Mouse (Mus musculus) stomach, postnatal 0 days (tissue): ENCODE data around the gene Gm21394. TPM values are rescaled to one million over a fixed set of nuclear protein-coding genes. Genes with fewer than 3 reads are reported as not detected.
"Not testable (repeated sequence)": the region's sequence is repeated elsewhere in the genome, so short reads cannot be mapped to it uniquely, and the experiment has no call there.

Experiments used
- ATAC-seq: fragments of 200-750 bp; cut with Nextera tagmentation; 2 replicates; pipeline ENCODE4 v1.8.0; 2017; ENCODE audit not compliant: low FRiP score, low TSS enrichment
- DNase-seq: peaks from one replicate; pipeline ENCODE4 v3.0.0-alpha.2; 2016; ENCODE audit warnings: low spot score
- H3K27ac ChIP-seq: fragments of 300-500 bp; sonication (generic); replicated peaks from 2 replicates; pipeline ENCODE4 v1.5.1; 2014; ENCODE audit warnings: mild to moderate bottlenecking, control low read depth
- H3K27me3 ChIP-seq: fragments of 300-500 bp; sonication (generic); 2 replicates; pipeline ENCODE4 v1.6.1; 2014; ENCODE audit warnings: low read length; ENCODE audit not compliant: control insufficient read depth, insufficient read depth
- H3K36me3 ChIP-seq: fragments of 300-500 bp; sonication (generic); 2 replicates; pipeline ENCODE4 v1.6.1; 2014; ENCODE audit warnings: low read length, mixed read lengths; ENCODE audit not compliant: control insufficient read depth, insufficient read depth
- H3K4me1 ChIP-seq: fragments of 300-500 bp; sonication (generic); replicated peaks from 2 replicates; pipeline ENCODE4 v1.6.1; 2014; ENCODE audit warnings: antibody characterized with exemption; ENCODE audit not compliant: control insufficient read depth, insufficient read depth
- H3K4me2 ChIP-seq: fragments of 300-500 bp; sonication (generic); replicated peaks from 2 replicates; pipeline ENCODE4 v1.6.1; 2014; ENCODE audit warnings: low read depth, mild to moderate bottlenecking, control low read depth, moderate library complexity
- H3K4me3 ChIP-seq: fragments of 300-500 bp; sonication (generic); 2 replicates; pipeline ENCODE4 v1.5.1; 2014; ENCODE audit warnings: low read depth, low read length, control low read depth
- H3K9ac ChIP-seq: fragments of 300-500 bp; sonication (generic); 2 replicates; pipeline ENCODE4 v1.6.1; 2014; ENCODE audit warnings: mild to moderate bottlenecking, low read length, control low read depth, mixed read lengths
- H3K9me3 ChIP-seq: fragments of 300-500 bp; sonication (generic); 2 replicates; pipeline ENCODE4 v1.6.1; 2016; ENCODE audit warnings: low read length; ENCODE audit not compliant: control insufficient read depth
- WGBS: fragments of 180-500 bp; shearing (Covaris S2); extraction: QIAGEN DNeasy Blood & Tissue Kit; methylation state at CpG from one replicate; pipeline ENCODE4 v1.1.7; 2014; 5-methylcytosine and 5-hydroxymethylcytosine counted together
- polyA plus RNA-seq: library from polyadenylated mRNA; unstranded; fragments of >200 nt; fragmentation: Nextera tagmentation; extraction: Ambion mirVana; gene quantifications from 2 replicates; pipeline ENCODE4 v1.2.1, GENCODE M21; 2015

Gene Gm21394
- polyA plus RNA-seq: not detected in 2 replicates

GRCm38 (mm10) chrY:84564807-84565206, at the start of gene Gm21394:
Gene Gm21394 (minus strand): TSS chrY:84564907.
- H3K9me3 ChIP-seq, H3K4me2 ChIP-seq, ATAC-seq, H3K27me3 ChIP-seq, H3K4me3 ChIP-seq, DNase-seq, H3K4me1 ChIP-seq, H3K9ac ChIP-seq, H3K36me3 ChIP-seq, H3K27ac ChIP-seq: not testable (repeated sequence)
- no CpG with 5 or more reads among the region's 4 CpGs for WGBS

Other genes starting within 250 kb of the Gm21394 start
- gene Gm21409, start 181.8 kb upstream of the Gm21394 start, polyA plus RNA-seq: not detected in 2 replicates